Mouse (Mus musculus): Measurements from ENCODE around the gene Atp2c1.

Gene Atp2c1

GRCm38 (mm10) chr9:105366199-105366598, 160.9 kb downstream of the Atp2c1 start:
- DNase-seq (ENCODE audit: low spot score) = no peak

- DNase-seq (ENCODE audit: low spot score) = no peak
These were observed 163.4 kb downstream of the Atp2c1 start for GRCm38 (mm10) chr9:105363520-105364231.

GRCm38 (mm10) chr9:105362181-105362580, 164.9 kb downstream of the Atp2c1 start:
- no peak for DNase-seq (ENCODE audit: low spot score)
